Mouse (Mus musculus): ENCODE data around the gene 1600002K03Rik. TPM values are rescaled to one million over a fixed set of nuclear protein-coding genes. Genes with fewer than 3 reads are reported as not detected.
"Not testable (repeated sequence)": the region's sequence is repeated elsewhere in the genome, so short reads cannot be mapped to it uniquely, and the experiment has no call there.

Gene 1600002K03Rik
- polyA plus RNA-seq, 1 experiment from 2014 or later, result 9.5 TPM

DNA sequence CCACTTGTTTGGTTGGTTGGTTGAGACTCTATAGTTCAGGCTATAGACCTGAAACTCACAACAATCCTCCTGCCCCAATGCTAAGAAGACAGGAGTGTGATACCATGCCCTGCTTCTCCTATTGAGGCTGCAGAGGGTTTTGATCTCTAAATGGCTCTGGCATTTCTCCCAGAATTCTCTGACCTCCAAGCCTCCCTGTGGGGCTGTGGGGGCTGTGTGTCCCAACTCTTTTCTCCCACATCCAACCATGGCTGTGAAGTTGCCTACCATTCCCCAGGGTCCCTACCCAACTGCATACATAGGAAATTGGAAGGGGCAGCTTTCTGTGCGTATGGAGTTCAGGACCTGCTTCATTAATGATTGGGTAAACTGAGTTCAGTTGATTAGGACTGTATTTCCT lies 23.4 kb downstream of the 1600002K03Rik start:
- no peak overlapping the region for H3K4me2 ChIP-seq
- 0 out of 2 replicates have a peak, but pooled peaks cover 2% of the 10 kb centered on the region for H3K4me1 ChIP-seq (replicated peaks)
- H3K9me3 ChIP-seq, result no peaks in the 10 kb centered on the region
- H3K4me3 ChIP-seq (replicated peaks), result no peak overlapping the region
- 90% methylated on average over 1 of the region's 1 CpGs for WGBS
- H3K27ac ChIP-seq, result no peak overlapping the region
- H3K36me3 ChIP-seq, result no peaks in the 10 kb centered on the region
- no peak overlapping the region for H3K9ac ChIP-seq (replicated peaks)
- peaks cover 23% of the 10 kb centered on the region for H3K27me3 ChIP-seq
- ATAC-seq (ENCODE audit: insufficient number of reproducible peaks, insufficient read depth, low FRiP score, low TSS enrichment, low read depth), result no peak

DNA sequence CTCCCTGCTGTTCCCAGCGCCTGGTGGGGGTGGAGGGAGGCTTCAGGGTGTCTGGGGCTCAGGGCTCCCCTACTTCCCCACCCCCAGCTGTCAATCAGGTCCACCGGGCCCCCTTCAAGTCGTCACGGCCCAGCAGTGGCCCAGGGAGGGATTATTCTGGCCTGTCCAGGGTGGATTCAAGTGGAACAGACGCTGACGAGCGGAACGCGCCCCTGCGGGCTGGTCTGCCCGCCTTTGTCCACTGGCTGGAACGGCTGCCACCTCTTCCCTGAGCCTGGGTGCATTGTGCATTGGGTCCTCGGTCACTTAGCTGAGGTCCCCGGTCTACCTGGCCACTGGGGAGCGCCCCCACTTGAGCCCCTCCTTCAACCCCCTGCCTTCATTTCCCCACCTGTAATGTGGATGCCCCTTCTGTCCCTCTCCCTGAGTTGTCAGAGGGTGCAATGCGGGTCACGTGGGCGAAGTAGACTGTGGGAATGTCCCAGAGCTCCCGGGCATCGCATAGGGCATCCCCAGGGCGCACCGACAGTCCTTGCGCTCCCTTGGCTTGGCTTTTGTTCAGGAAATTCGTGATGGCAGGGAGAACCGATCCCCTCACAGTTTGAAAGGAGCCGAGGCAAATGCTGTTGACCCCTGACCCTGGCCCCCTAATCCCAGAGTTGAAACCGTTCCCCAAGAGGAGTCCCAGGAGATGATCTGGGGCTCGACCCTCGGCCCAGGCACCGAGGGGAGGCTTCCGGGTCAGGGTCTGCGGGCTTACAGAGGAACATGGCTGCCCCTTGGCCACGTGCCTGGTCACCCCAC lies 24.2 kb downstream of the 1600002K03Rik start:
- WGBS, result 78% methylated on average over 33 of the region's 33 CpGs
- H3K27me3 ChIP-seq, result peaks cover 15% of the 10 kb centered on the region
- H3K4me2 ChIP-seq, result no peak overlapping the region
- no peaks in the 10 kb centered on the region for H3K36me3 ChIP-seq
- 0 out of 2 replicates have a peak, but pooled peaks cover 2% of the 10 kb centered on the region for H3K4me1 ChIP-seq (replicated peaks)
- no peak overlapping the region for H3K27ac ChIP-seq
- H3K4me3 ChIP-seq (replicated peaks), result no peak overlapping the region
- no peak for ATAC-seq (ENCODE audit: insufficient number of reproducible peaks, insufficient read depth, low FRiP score, low TSS enrichment, low read depth)
- H3K9ac ChIP-seq (replicated peaks), result no peak overlapping the region; the same call in 1 of the 2 replicates
- H3K9me3 ChIP-seq, result no peaks in the 10 kb centered on the region

DNA sequence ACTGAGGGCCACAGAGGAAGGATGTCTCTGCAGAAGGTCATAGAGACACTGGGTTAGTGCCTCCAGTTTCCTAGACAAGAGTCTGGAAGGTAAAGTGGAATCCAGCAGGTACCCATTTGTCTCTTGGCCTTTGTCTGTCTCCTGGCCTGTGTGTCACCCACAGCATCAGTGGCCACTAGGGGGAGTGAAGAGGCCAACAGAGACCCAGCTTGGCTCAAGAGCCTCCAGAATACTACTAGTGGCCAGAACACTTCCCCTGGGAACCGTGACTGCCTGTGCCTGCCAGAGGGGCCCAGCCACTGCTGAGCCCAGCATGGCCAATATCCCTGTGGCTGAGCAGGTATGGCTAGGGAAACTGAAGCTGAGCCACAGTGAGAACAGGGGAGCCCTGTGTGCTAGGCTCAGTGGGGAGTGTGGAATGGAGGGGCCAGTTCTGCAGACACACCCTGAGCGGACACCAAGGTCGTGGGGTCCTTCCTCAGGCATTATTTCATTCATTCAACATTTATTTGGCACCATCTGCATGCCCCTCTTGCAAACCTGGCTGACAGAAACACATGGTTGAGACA lies 26.8 kb downstream of the 1600002K03Rik start:
- H3K4me3 ChIP-seq (replicated peaks), result no peak overlapping the region
- no peak overlapping the region for H3K4me2 ChIP-seq
- H3K4me1 ChIP-seq (replicated peaks), result 0 out of 2 replicates have a peak, but pooled peaks cover 7% of the 10 kb centered on the region
- 0 out of 2 replicates have a peak, but pooled peaks cover 4% of the 10 kb centered on the region for H3K27me3 ChIP-seq
- peak; percentile 84 for ATAC-seq (ENCODE audit: insufficient number of reproducible peaks, insufficient read depth, low FRiP score, low TSS enrichment, low read depth)
- WGBS, result 55% methylated on average over 3 of the region's 3 CpGs
- no peak overlapping the region for H3K9ac ChIP-seq (replicated peaks)
- no peaks in the 10 kb centered on the region for H3K9me3 ChIP-seq
- no peak overlapping the region for H3K27ac ChIP-seq
- no peaks in the 10 kb centered on the region for H3K36me3 ChIP-seq

DNA sequence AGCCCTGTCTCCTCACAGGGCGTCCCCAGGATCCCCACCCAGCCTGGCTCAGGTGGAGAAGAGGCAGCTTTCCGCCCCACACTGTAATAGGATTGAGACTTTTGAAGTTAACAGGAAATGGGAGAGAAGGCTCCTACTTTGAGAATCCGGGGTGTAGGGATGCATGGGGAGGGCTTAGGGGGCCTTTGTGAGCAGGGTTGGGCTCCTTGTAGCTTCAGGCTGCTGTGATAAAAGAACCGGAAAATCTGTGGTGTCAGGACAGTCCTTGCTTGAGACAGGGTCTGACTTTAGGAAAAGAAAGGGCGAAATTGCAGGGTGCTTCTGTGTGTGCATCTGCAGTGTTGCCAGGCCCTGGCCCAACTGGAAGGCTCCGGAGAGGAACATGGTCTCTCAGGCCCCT lies 27.7 kb downstream of the 1600002K03Rik start:
- no peak overlapping the region for H3K4me2 ChIP-seq
- 0 out of 2 replicates have a peak, but pooled peaks cover 7% of the 10 kb centered on the region for H3K4me1 ChIP-seq (replicated peaks)
- no peak overlapping the region for H3K9ac ChIP-seq (replicated peaks)
- ATAC-seq (ENCODE audit: insufficient number of reproducible peaks, insufficient read depth, low FRiP score, low TSS enrichment, low read depth), result no peak
- no peak overlapping the region for H3K27ac ChIP-seq
- no peak overlapping the region for H3K4me3 ChIP-seq (replicated peaks)
- no peaks in the 10 kb centered on the region for H3K36me3 ChIP-seq
- 0 out of 2 replicates have a peak, but pooled peaks cover 4% of the 10 kb centered on the region for H3K27me3 ChIP-seq
- 73% methylated on average over 6 of the region's 6 CpGs for WGBS
- H3K9me3 ChIP-seq, result no peaks in the 10 kb centered on the region

DNA sequence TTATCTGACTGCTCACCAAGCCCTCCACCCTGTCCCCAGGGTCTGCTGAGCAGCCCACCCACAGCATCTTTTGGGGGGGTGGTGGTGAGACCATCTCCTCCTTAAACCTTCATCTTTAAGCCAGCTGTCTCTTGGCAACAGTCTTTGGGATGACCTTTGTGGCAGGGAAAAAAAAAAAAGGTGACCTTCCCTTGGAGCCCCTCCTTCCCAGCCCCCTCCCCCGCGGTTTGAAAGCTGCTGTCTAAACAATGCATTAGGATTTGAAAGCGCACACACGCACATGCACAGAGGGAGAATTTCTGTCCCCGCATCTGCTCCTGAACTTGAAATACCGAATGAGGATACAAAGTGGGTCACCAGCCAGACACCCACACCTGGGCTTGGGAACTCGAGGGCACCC lies 31.3 kb downstream of the 1600002K03Rik start:
- Histone ChIP-seq H3K27ac (no peak overlapping the region), H3K36me3 (no peaks in the 10 kb centered on the region), H3K4me1 (replicated peaks) (peaks cover 11% of the 10 kb centered on the region; the same call in 1 of the 2 replicates), H3K27me3 (peaks cover 15% of the 10 kb centered on the region), H3K4me2 (no peak overlapping the region), H3K9ac (replicated peaks) (0 out of 2 replicates have a peak overlapping the region, but pooled peaks have one; percentile 23), H3K4me3 (replicated peaks) (no peak overlapping the region), H3K9me3 (no peaks in the 10 kb centered on the region)
- ATAC-seq (ENCODE audit: insufficient number of reproducible peaks, insufficient read depth, low FRiP score, low TSS enrichment, low read depth), result no peak
- WGBS, result 41% methylated on average over 7 of the region's 7 CpGs

DNA sequence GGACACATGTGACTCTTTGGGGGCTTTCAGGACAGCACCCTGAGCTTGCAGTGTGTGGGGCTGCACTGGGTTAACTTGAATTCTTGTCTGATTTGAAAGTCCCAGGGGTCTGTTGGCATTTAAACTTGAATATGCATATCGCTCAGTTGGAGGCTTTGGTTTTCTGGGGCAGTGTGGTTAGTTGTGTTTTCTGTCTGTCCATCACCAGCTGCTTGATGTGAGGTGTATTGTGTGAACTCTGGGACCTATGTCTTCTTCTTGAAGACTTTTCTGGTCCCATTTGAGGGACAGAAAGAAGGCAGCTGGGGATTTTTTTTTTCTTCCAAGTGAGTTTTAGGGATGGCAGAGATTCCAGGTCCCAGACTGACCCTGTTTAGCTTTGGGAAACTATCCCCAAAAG lies 34.5 kb downstream of the 1600002K03Rik start:
- Histone ChIP-seq H3K4me3 (replicated peaks) (no peak overlapping the region), H3K4me2 (no peak overlapping the region), H3K9me3 (no peaks in the 10 kb centered on the region), H3K4me1 (replicated peaks) (peaks cover 9% of the 10 kb centered on the region; the same call in 1 of the 2 replicates), H3K36me3 (no peaks in the 10 kb centered on the region), H3K27me3 (peaks cover 23% of the 10 kb centered on the region), H3K27ac (no peak overlapping the region), H3K9ac (replicated peaks) (no peak overlapping the region)
- WGBS, result 58% methylated on average over 1 of the region's 1 CpGs
- no peak for ATAC-seq (ENCODE audit: insufficient number of reproducible peaks, insufficient read depth, low FRiP score, low TSS enrichment, low read depth)

DNA sequence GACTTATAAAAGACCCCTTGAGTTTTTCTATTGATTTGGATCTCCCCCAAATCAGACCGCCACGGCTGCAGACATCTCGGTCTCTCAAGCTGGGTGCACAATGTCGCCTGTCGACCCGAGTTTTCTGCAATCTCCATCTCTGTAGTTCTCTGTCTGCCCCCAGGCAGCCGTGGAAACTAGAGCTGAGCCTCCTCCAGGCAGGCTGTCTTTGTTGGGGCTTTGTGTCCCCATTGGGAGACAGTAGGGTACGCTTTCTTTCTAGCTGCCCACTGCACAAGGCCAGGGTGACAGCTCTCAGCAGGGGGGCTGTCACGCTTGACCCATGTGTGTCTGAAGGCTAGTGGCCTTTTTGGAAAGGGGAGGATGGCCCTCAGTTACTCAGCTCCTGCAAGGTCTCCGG lies 34.9 kb downstream of the 1600002K03Rik start:
- Histone ChIP-seq H3K9ac (replicated peaks) (no peak overlapping the region), H3K27ac (no peak overlapping the region), H3K9me3 (no peaks in the 10 kb centered on the region), H3K4me2 (no peak overlapping the region), H3K36me3 (no peaks in the 10 kb centered on the region), H3K4me1 (replicated peaks) (peaks cover 9% of the 10 kb centered on the region; the same call in 1 of the 2 replicates), H3K4me3 (replicated peaks) (no peak overlapping the region), H3K27me3 (peaks cover 23% of the 10 kb centered on the region)
- WGBS, result 66% methylated on average over 10 of the region's 10 CpGs
- no peak for ATAC-seq (ENCODE audit: insufficient number of reproducible peaks, insufficient read depth, low FRiP score, low TSS enrichment, low read depth)

DNA sequence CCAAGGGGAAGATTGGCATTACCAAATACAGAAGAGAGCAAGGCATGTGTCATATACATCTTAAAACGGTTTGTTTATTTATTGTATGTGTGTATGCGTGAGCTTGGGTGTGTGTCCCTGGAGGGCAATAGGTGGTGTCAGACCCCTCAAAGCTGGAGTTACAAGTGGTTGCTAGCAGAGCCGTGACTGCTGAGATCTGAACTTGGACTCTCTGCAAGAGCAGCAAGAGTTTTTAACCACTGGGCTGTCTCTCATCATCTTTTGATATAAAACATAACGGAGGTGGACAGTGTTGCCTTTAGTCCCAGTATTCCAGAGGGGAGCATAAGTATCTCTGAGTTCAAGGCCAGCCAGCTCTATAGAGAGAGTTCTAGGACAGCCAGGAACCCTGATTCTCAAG lies 35.5 kb downstream of the 1600002K03Rik start:
- Histone ChIP-seq H3K4me2 (no peak overlapping the region), H3K36me3 (no peaks in the 10 kb centered on the region), H3K9me3 (no peaks in the 10 kb centered on the region), H3K9ac (replicated peaks) (no peak overlapping the region), H3K4me1 (replicated peaks) (peaks cover 9% of the 10 kb centered on the region; the same call in 1 of the 2 replicates), H3K27ac (no peak overlapping the region), H3K4me3 (replicated peaks) (no peak overlapping the region), H3K27me3 (peaks cover 23% of the 10 kb centered on the region)
- no peak for ATAC-seq (ENCODE audit: insufficient number of reproducible peaks, insufficient read depth, low FRiP score, low TSS enrichment, low read depth)
- 70% methylated on average over 4 of the region's 4 CpGs for WGBS

DNA sequence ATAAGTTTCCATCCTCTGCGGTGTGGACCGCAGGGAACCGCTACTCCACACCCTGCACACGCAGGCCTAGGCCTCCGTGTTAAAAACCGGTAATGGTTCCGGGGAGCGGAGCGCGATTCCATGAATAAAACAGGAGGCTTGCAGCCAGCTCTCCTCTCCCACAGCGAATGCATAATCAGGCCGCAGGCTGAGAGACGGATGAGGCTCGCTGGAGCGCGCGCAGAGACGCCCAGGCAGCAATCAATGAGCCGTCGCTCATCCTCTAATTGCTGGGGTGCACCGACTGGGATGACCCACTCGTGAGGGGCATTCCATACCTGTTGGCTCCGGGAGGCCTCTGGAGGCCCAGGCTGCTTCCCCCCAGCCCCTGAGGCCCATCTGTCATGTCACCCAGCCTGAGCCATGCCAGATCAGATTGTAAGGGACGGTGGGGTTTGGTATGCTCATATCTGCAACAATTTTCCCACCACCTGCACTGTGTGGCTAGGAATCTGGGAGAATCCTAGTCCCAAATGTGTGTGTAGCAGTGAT lies 36.2 kb downstream of the 1600002K03Rik start:
- 11% methylated on average over 24 of the region's 24 CpGs for WGBS
- ATAC-seq (ENCODE audit: insufficient number of reproducible peaks, insufficient read depth, low FRiP score, low TSS enrichment, low read depth), result no peak
- H3K9me3 ChIP-seq, result no peaks in the 10 kb centered on the region
- peaks cover 23% of the 10 kb centered on the region for H3K27me3 ChIP-seq
- H3K4me3 ChIP-seq (replicated peaks), result no peak overlapping the region
- H3K27ac ChIP-seq, result no peak overlapping the region
- H3K36me3 ChIP-seq, result no peaks in the 10 kb centered on the region
- H3K4me1 ChIP-seq (replicated peaks), result peaks cover 9% of the 10 kb centered on the region; the same call in 1 of the 2 replicates
- H3K9ac ChIP-seq (replicated peaks), result no peak overlapping the region; the same call in 1 of the 2 replicates
- peak overlapping the region; percentile 2 for H3K4me2 ChIP-seq

DNA sequence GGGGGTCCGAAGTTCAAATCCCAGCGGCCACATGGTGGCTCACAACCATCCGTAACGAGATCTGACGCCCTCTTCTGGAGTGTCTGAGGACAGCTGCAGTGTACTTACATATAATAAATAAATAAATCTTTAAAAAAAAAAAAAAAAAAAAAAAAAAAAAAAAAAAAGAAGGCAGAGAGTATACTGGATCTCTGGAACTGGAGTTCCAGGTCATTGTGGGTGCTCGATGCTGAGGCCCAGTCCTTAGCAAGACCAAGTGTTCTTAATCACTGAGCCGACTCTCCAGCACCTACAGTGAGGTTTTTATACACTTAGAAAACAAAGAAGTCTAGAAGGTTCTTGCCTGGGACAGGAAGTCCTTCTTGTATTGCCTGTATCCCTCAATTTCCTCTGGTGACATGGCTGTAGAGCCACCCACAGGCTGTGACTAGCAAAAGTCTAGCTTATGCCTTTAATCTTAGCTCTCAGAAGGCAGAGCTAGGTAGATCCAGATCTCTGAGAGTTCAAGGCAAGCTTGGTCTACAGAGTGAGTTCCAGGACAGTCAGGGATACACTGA lies 38.9 kb downstream of the 1600002K03Rik start:
- not testable (repeated sequence) for ATAC-seq (ENCODE audit: insufficient number of reproducible peaks, insufficient read depth, low FRiP score, low TSS enrichment, low read depth); H3K9ac ChIP-seq (replicated peaks); H3K36me3 ChIP-seq; H3K9me3 ChIP-seq; H3K4me3 ChIP-seq (replicated peaks); H3K4me2 ChIP-seq; H3K27ac ChIP-seq; H3K4me1 ChIP-seq (replicated peaks)
- WGBS, result 72% methylated on average over 7 of the region's 7 CpGs
- H3K27me3 ChIP-seq, result peaks cover 23% of the 10 kb centered on the region

Data from limb, embryonic 12.5 days (tissue).